Mouse (Mus musculus) gastrocnemius, adult 2 months (tissue): ENCODE results near the gene Fndc1. TPM values are rescaled to one million over a fixed set of nuclear protein-coding genes. Genes with fewer than 3 reads are reported as not detected.
A peak's percentile ranks its signal among the peaks of the same experiment; 100 is the strongest.

Experiments
- DNase-seq: peaks from one replicate; pipeline ENCODE4 v3.0.0; 2022
- H3K27ac ChIP-seq: fragments of 200-600 bp; 2 replicates; pipeline ENCODE4 v1.8.1; 2022; ENCODE audit warnings: mild to moderate bottlenecking
- H3K4me3 ChIP-seq: fragments of 200-600 bp; 2 replicates; pipeline ENCODE4 v1.8.1; 2022; ENCODE audit warnings: mild to moderate bottlenecking, moderate library complexity
- CTCF ChIP-seq: fragments of 200-600 bp; IDR thresholded peaks from 2 replicates; pipeline ENCODE4 v1.8.1; 2022; ENCODE audit warnings: antibody characterized with exemption, mild to moderate bottlenecking, moderate library complexity
- intact Hi-C: fragments of 180-260 bp; cut with DNase I; formaldehyde crosslinking; loops from one replicate; pipeline ENCODE4 v1.15.1; 2025
- total RNA-seq, 2 experiments: library from RNA; stranded (reverse); gene quantifications; 2 replicates each; pipeline ENCODE4 v1.2.3; 2021

Gene Fndc1
- total RNA-seq, 2 experiments from 2014 or later, result 22.2 to 46.4 TPM

DNA sequence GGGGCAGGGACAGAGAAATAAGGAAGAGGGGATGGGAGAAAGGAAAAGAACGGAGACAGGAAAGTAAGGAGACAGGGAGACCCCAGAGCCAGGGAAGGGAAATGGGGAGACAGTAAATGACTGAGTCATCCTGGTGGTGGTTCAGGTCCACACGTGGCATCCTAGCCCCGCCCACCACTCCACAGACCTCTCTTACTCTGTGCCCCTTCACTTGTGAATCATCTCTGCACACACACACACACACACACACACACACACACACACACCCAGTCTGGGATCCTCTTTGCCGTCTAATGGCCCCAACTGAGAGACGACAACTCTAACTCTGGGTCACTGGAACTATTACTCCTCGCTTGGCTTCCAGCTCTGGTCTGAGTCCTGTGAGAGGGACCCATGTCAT lies 30.6 kb upstream of the Fndc1 start:
- TF ChIP-seq CTCF, result no peak
- intact Hi-C loops, result no loop called here
- Histone ChIP-seq H3K4me3 (no peak overlapping the region), H3K27ac (no peak overlapping the region)
- no peak for DNase-seq

- no peak for TF ChIP-seq CTCF
- Histone ChIP-seq H3K4me3 (no peak overlapping the region), H3K27ac (no peak overlapping the region)
- intact Hi-C loops, result no loop called here
- no peak for DNase-seq
Measured at GRCm38 (mm10) chr17:7855851-7856250, 28.7 kb upstream of the Fndc1 start.

DNA sequence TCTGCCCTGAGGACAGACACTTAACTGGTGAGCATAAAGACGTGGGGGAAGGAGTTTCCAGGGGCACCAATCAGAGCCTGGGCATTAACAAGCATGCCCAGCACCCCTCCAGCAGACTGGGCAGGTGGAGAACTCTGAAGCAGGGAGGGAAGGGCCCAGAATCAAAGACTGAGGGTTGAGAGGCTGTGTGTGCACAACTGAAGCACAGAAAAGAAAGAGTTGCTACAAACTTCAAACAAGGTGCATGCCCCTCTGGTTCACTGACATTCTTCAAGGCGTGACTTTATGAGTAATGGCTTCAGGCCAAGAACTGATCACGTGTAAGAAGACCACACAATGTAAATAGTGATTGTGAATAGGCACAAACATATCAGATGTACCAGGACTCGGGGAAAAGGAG lies 24.9 kb upstream of the Fndc1 start:
- Histone ChIP-seq H3K4me3 (no peak overlapping the region), H3K27ac (no peak overlapping the region)
- TF ChIP-seq CTCF, result no peak
- no peak for DNase-seq
- intact Hi-C loops, result no loop called here

- no peak for DNase-seq
- intact Hi-C loops, result no loop called here
- no peak for TF ChIP-seq CTCF
- Histone ChIP-seq H3K27ac (no peak overlapping the region), H3K4me3 (no peak overlapping the region)
Measured at GRCm38 (mm10) chr17:7851527-7851926, 24.4 kb upstream of the Fndc1 start.

- no peak for DNase-seq
- H3K27ac ChIP-seq, result no peak overlapping the region
- no peak for TF ChIP-seq CTCF
- no peak overlapping the region for H3K4me3 ChIP-seq
- intact Hi-C loops, result no loop called here
Measured at GRCm38 (mm10) chr17:7850246-7850645, 23.1 kb upstream of the Fndc1 start.

GRCm38 (mm10) chr17:7840505-7841290 lies 13.6 kb upstream of the Fndc1 start:
- peak overlapping the region; percentile 32; the same call in 1 of the 2 replicates for H3K27ac ChIP-seq
- DNase-seq, result peak; percentile 72
- H3K4me3 ChIP-seq, result peak overlapping the region; percentile 31; the same call in 1 of the 2 replicates
- TF ChIP-seq CTCF, result no peak
- intact Hi-C loops, result no loop called here

DNA sequence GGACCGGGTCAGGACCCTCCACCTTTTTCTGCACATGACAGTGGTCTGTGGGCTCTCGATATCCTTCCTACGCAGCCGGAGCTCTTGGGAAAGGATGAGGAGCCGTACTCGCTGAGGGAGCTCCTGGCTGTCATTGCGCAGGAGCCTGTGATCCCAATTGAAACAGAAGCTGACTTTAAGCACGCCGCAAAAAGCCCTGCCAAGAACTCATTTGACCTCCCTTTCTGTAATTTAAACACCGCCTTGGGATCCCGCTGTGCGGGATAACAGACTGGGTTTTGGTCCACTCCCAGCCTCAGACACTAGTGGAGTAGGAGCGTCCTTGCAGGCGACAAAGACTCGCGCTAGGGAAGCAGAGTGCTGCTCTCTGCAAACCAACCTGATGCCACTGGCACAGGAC lies 484 bp upstream of the Fndc1 start:
- intact Hi-C loops, result loop anchor here (10.0 kb wide), 1 partner anchor 173 kb away; no protein-coding TSS in a partner anchor
- DNase-seq, result peak; percentile 60

GRCm38 (mm10) chr17:7825416-7825815 lies 1.7 kb downstream of the Fndc1 start:
- TF ChIP-seq CTCF, result no peak
- Histone ChIP-seq H3K27ac (peak overlapping the region; percentile 86), H3K4me3 (peak overlapping the region; percentile 84)
- intact Hi-C loops, result loop anchor here (2.0 to 10.0 kb wide), 2 partner anchors 171 to 381 kb away; no protein-coding TSS in a partner anchor
- DNase-seq, result peak; percentile 81

More for the DNA sequence above, 484 bp upstream of the Fndc1 start:
- Histone ChIP-seq H3K27ac (peak overlapping the region; percentile 86), H3K4me3 (peak overlapping the region; percentile 84)
- TF ChIP-seq CTCF, result no peak

DNA sequence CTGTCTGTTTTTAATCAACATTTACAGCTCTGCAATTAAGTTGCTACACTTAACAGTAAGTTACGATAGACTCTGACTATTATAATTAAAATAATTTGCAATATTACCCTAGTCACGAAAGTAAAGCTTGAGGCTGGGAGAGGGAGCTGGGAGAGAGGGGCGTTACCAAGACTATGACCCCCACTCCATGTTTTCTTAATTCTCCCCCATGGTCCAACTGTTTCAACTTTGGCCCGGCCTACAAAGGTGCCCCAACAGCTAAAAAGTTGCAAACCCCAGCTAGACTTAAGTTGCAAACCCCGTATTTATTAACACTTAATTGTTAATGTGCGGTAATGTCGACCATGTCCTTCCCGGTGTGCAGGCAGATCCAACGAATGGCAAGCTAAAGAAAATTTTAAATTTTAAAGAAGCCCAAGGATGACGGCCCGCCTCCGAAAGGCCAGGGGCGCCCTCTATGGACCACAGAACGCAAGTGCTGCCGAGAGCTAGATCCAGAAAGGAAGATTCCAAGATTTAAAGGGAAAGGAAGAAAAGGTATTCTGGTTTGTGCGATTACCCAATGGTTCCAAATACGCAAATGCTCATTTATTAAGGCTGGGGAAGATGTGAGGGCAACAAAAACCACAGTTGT lies 5.4 kb downstream of the Fndc1 start:
- peak overlapping the region; percentile 22 for H3K4me3 ChIP-seq
- intact Hi-C loops, result loop anchor here (5.0 to 10.0 kb wide), 2 partner anchors 167 to 224 kb away; no protein-coding TSS in a partner anchor
- peak; percentile 74 for DNase-seq

DNA sequence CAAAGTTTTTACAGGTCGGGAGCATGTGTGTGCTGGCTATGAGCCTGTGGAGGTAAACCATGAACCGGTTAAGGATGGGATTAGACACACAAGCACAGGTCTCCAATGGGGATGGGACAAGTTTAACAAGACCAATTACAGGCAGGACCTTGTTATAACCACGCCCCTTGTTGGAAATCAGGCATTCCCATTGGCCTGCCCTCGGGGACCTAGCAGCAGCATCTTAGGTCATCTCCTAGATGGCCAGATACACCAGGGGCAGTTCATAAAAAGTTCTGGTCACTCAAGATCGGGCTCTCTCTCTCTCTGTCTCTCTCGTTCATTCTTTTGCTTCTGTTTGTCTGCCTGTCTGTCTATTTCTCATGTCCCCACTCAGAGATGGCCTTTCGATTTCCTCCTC lies 6.9 kb downstream of the Fndc1 start:
- DNase-seq, result no peak
- TF ChIP-seq CTCF, result no peak
- Histone ChIP-seq H3K4me3 (no peak overlapping the region), H3K27ac (no peak overlapping the region)
- intact Hi-C loops, result loop anchor here (5.0 to 10.0 kb wide), 2 partner anchors 165 to 223 kb away; no protein-coding TSS in a partner anchor

More for the DNA sequence above, 5.4 kb downstream of the Fndc1 start:
- H3K27ac ChIP-seq, result peak overlapping the region; percentile 48; the same call in 1 of the 2 replicates
- TF ChIP-seq CTCF, result peak; percentile 99

- Histone ChIP-seq H3K27ac (no peak overlapping the region), H3K4me3 (no peak overlapping the region)
- DNase-seq, result no peak
- intact Hi-C loops, result no loop called here
- TF ChIP-seq CTCF, result no peak
Measured at GRCm38 (mm10) chr17:7816602-7817001, 10.5 kb downstream of the Fndc1 start.

- no peak for TF ChIP-seq CTCF
- intact Hi-C loops, result no loop called here
Measured at GRCm38 (mm10) chr17:7814433-7814832, 12.7 kb downstream of the Fndc1 start.

DNA sequence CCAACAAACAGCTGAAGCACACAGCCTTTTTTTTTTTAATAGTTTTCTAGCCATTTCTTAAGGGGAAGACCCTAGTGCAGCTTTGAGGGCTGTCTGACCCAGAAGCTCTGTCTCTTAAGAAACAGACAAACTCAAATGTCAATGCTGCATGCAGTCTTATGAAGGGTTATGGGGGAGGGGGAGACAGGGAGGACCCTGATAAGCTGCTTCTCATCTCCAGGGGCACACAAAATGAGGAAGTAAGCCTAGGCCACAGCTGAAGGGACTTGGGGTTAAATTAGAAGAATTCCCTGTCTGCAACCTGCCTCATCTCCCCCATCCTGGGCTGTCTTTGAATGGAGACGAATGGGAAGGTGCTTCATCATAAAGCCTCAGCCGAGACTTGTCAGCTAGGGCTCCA lies 19.1 kb downstream of the Fndc1 start:
- no peak for TF ChIP-seq CTCF
- H3K4me3 ChIP-seq, result no peak overlapping the region
- no peak for DNase-seq
- peak overlapping the region; percentile 24 for H3K27ac ChIP-seq
- intact Hi-C loops, result no loop called here

More at GRCm38 (mm10) chr17:7814433-7814832, 12.7 kb downstream of the Fndc1 start:
- no peak for DNase-seq
- no peak overlapping the region for H3K27ac ChIP-seq
- H3K4me3 ChIP-seq, result no peak overlapping the region
